Mouse (Mus musculus): ENCODE measurements at regions not wholly inside any gene's neighbourhood (a gene's known extent, or its start where the extent isn't known, plus 50 kb on each side); places are given as distances from the start of the nearest gene placed in this dataset.
"Not testable (repeated sequence)": the region's sequence is repeated elsewhere in the genome, so short reads cannot be mapped to it uniquely, and the experiment has no call there.

- no peak for DNase-seq
These were observed 178.5 kb downstream of the Tmem114 start for GRCm38 (mm10) chr16:8246445-8246844.

- DNase-seq, result no peak
These were observed 179.3 kb downstream of the Tmem114 start for GRCm38 (mm10) chr16:8245612-8246011.

- no peak for DNase-seq
These were observed 190.6 kb downstream of the Tmem114 start for GRCm38 (mm10) chr16:8234351-8234750.

GRCm38 (mm10) chr16:8232079-8232478 lies 192.9 kb downstream of the Tmem114 start:
- no peak for DNase-seq

GRCm38 (mm10) chr16:8223625-8224300 lies 201.2 kb downstream of the Tmem114 start:
- DNase-seq, result peak; percentile 19

GRCm38 (mm10) chr16:8208251-8209181 lies 216.4 kb downstream of the Tmem114 start:
- no peak for DNase-seq

- DNase-seq, result no peak
These were observed 219.9 kb downstream of the Tmem114 start for GRCm38 (mm10) chr16:8205014-8205413.

GRCm38 (mm10) chr16:8201306-8201705 lies 223.6 kb downstream of the Tmem114 start:
- no peak for DNase-seq

GRCm38 (mm10) chr16:8198771-8199562 lies 226.0 kb downstream of the Tmem114 start:
- no peak for DNase-seq

GRCm38 (mm10) chr16:8189472-8190240 lies 235.3 kb downstream of the Tmem114 start:
- DNase-seq, result peak; percentile 6

- no peak for DNase-seq
These were observed 235.9 kb downstream of the Tmem114 start for GRCm38 (mm10) chr16:8189071-8189470.

- DNase-seq, result no peak
These were observed 236.4 kb downstream of the Tmem114 start for GRCm38 (mm10) chr16:8188505-8188904.

- DNase-seq, result no peak
These were observed 240.2 kb downstream of the Tmem114 start for GRCm38 (mm10) chr16:8184781-8185180.

GRCm38 (mm10) chr16:8178946-8179345 lies 246.0 kb downstream of the Tmem114 start:
- DNase-seq, result no peak

- not testable (repeated sequence) for DNase-seq
These were observed 247.7 kb downstream of the Tmem114 start for GRCm38 (mm10) chr16:8177226-8177625.

- DNase-seq, result no peak
These were observed 248.8 kb downstream of the Tmem114 start for GRCm38 (mm10) chr16:8176126-8176525.

Data from kidney, postnatal 10 days (tissue).